Mouse (Mus musculus) heart, embryonic 12.5 days (tissue): ENCODE measurements at regions not wholly inside any gene's neighbourhood (a gene's known extent, or its start where the extent isn't known, plus 50 kb on each side); places are given as distances from the start of the nearest gene placed in this dataset.
A peak's percentile ranks its signal among the peaks of the same experiment; 100 is the strongest.

ENCODE experiments used
- ATAC-seq: fragments of 200-750 bp; cut with Nextera tagmentation; 2 replicates; pipeline ENCODE4 v1.8.0; 2017; ENCODE audit warnings: moderate TSS enrichment, moderate library complexity; ENCODE audit not compliant: insufficient number of reproducible peaks, low FRiP score
- H3K27ac ChIP-seq: fragments of 300-500 bp; sonication (generic); 2 replicates; pipeline ENCODE4 v1.5.1; 2016; ENCODE audit warnings: mild to moderate bottlenecking, moderate library complexity; ENCODE audit not compliant: poor library complexity, severe bottlenecking
- H3K27me3 ChIP-seq: fragments of 300-500 bp; sonication (generic); replicated peaks from 2 replicates; pipeline ENCODE4 v1.6.1; 2016; ENCODE audit warnings: mild to moderate bottlenecking, moderate library complexity
- H3K36me3 ChIP-seq: fragments of 300-500 bp; sonication (generic); 2 replicates; pipeline ENCODE4 v1.6.1; 2016; ENCODE audit warnings: mild to moderate bottlenecking, moderate library complexity
- H3K4me1 ChIP-seq: fragments of 300-500 bp; sonication (generic); replicated peaks from 2 replicates; pipeline ENCODE4 v1.6.1; 2016; ENCODE audit warnings: mild to moderate bottlenecking
- H3K4me2 ChIP-seq: fragments of 300-500 bp; sonication (generic); 2 replicates; pipeline ENCODE4 v1.6.1; 2016; ENCODE audit warnings: mild to moderate bottlenecking, moderate library complexity
- H3K4me3 ChIP-seq: fragments of 300-500 bp; sonication (generic); 2 replicates; pipeline ENCODE4 v1.5.1; 2016; ENCODE audit warnings: mild to moderate bottlenecking
- H3K9ac ChIP-seq: fragments of 300-500 bp; sonication (generic); 2 replicates; pipeline ENCODE4 v1.6.1; 2016; ENCODE audit warnings: mild to moderate bottlenecking, moderate library complexity
- H3K9me3 ChIP-seq: fragments of 300-500 bp; sonication (generic); replicated peaks from 2 replicates; pipeline ENCODE4 v1.6.1; 2016; ENCODE audit warnings: mild to moderate bottlenecking, moderate library complexity
- WGBS: fragments of 180-500 bp; shearing (Covaris S2); methylation state at CpG from one replicate; pipeline ENCODE4 v1.1.7; 2016; 5-methylcytosine and 5-hydroxymethylcytosine counted together

DNA sequence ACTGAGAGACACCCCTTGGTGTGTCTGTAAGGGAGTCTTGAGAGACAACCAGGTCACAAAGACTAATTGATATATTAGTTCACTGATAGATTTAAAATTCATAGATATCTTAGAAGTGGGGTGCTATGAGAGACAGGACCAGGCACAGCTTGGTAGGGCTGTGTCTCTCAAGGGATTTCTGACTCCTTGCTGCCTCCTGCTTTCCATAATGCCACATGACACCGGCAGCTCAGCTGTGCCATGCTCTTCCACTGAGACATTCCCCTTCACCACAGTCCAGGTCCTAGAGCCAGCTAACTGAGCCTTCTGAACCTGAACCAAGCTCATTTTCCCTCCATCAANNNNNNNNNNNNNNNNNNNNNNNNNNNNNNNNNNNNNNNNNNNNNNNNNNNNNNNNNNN lies 320.9 kb downstream of the Cdh26 start:
- H3K4me1 ChIP-seq: no peaks in the 10 kb centered on the region
- no peaks in the 10 kb centered on the region for H3K9me3 ChIP-seq
- no peaks in the 10 kb centered on the region for H3K36me3 ChIP-seq
- no peak overlapping the region for H3K9ac ChIP-seq
- H3K4me2 ChIP-seq: no peak overlapping the region
- no peaks in the 10 kb centered on the region for H3K27me3 ChIP-seq
- no peak for ATAC-seq
- no peak overlapping the region for H3K27ac ChIP-seq
- 69% methylated on average over 1 of the region's 1 CpGs for WGBS
- H3K4me3 ChIP-seq: no peak overlapping the region

DNA sequence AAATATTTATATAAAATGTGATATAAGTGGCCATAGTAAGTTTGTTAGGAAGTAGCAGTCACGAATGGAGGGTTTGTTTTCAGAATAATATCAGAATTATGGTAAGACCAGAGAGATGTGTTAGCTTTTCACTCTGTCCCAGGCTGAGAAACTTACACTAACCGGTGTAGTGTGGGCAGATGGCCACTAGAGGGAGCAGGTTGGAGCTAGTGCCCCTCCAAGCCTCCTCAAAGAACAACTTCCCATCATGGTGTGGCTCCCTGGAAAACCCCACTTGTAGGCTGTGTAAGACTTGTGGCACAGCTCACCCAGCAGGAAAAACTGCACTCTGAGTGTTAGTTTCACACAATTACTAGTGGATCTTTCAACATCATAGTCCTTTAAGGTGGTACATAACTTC lies 328.0 kb downstream of the Cdh26 start:
- Histone ChIP-seq H3K27ac (no peak overlapping the region), H3K4me1 (no peaks in the 10 kb centered on the region), H3K4me3 (no peak overlapping the region), H3K27me3 (no peaks in the 10 kb centered on the region), H3K9me3 (no peaks in the 10 kb centered on the region), H3K9ac (no peak overlapping the region), H3K36me3 (no peaks in the 10 kb centered on the region), H3K4me2 (no peak overlapping the region)
- ATAC-seq: no peak
- WGBS: 5% methylated on average over 2 of the region's 2 CpGs

DNA sequence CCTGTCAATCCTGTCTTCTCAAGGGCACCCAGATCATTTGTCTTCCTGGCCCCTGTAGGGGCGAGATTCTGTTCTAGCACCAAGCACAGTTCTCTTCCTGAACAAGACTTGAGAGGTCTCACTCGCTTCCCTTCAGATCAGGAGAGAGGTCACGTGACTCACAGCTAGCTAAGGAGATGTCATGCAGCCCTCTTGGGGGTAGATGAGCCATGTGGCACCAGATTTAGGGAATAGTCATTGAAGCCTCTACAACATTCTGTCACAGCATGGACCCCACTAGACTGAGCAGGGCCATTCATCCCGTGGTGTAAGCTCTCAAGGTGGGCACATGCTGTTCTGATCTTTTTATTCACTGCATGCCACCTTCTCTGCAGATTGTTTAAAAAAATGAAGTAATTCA lies 338.2 kb downstream of the Cdh26 start:
- H3K4me2 ChIP-seq: no peak overlapping the region
- no peak overlapping the region for H3K27ac ChIP-seq
- WGBS: 59% methylated on average over 4 of the region's 4 CpGs
- no peak overlapping the region for H3K4me3 ChIP-seq
- H3K9me3 ChIP-seq: no peaks in the 10 kb centered on the region
- ATAC-seq: no peak
- H3K4me1 ChIP-seq: peaks cover 4% of the 10 kb centered on the region; the same call in 1 of the 2 replicates
- no peaks in the 10 kb centered on the region for H3K36me3 ChIP-seq
- no peak overlapping the region for H3K9ac ChIP-seq
- no peaks in the 10 kb centered on the region for H3K27me3 ChIP-seq

DNA sequence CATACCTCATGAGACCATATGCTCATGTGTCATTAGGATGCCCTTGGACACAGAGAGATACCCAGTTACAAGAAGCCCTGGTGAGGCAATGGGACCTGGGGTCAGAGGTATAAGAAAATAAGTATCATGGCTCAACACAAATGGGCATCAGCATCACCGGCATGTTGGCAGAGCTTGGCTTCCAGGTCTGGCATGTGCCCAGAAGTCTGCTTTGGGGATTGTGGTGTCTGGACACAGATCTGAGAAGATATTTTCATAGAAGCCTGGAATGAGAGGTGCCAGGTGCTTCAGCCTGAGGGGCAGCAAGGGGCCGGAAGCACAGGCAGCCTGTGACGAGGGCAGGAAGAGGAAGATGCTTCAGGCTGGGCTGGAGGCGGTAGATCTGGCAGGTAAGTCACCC lies 338.7 kb downstream of the Cdh26 start:
- Histone ChIP-seq H3K27me3 (no peaks in the 10 kb centered on the region), H3K4me3 (no peak overlapping the region)
- no peak for ATAC-seq

GRCm38 (mm10) chr2:178771435-178771834 lies 341.1 kb downstream of the Cdh26 start:
- Histone ChIP-seq H3K4me3 (no peak overlapping the region), H3K27me3 (no peaks in the 10 kb centered on the region), H3K9ac (no peak overlapping the region), H3K4me1 (peaks cover 4% of the 10 kb centered on the region; the same call in 1 of the 2 replicates), H3K9me3 (no peaks in the 10 kb centered on the region), H3K36me3 (no peaks in the 10 kb centered on the region), H3K27ac (no peak overlapping the region), H3K4me2 (no peak overlapping the region)
- 43% methylated on average over 1 of the region's 1 CpGs for WGBS
- no peak for ATAC-seq

More for the DNA sequence above, 338.7 kb downstream of the Cdh26 start:
- no peak overlapping the region for H3K4me2 ChIP-seq
- no peaks in the 10 kb centered on the region for H3K36me3 ChIP-seq
- H3K4me1 ChIP-seq: peaks cover 4% of the 10 kb centered on the region; the same call in 1 of the 2 replicates
- H3K27ac ChIP-seq: no peak overlapping the region
- no peaks in the 10 kb centered on the region for H3K9me3 ChIP-seq
- H3K9ac ChIP-seq: no peak overlapping the region
- 79% methylated on average over 4 of the region's 4 CpGs for WGBS

GRCm38 (mm10) chr2:178771881-178772280 lies 341.6 kb downstream of the Cdh26 start:
- Histone ChIP-seq H3K4me2 (no peak overlapping the region), H3K27me3 (no peaks in the 10 kb centered on the region), H3K9me3 (no peaks in the 10 kb centered on the region), H3K27ac (no peak overlapping the region), H3K36me3 (no peaks in the 10 kb centered on the region), H3K9ac (no peak overlapping the region), H3K4me3 (no peak overlapping the region), H3K4me1 (peaks cover 4% of the 10 kb centered on the region; the same call in 1 of the 2 replicates)
- no peak for ATAC-seq
- 84% methylated on average over 3 of the region's 3 CpGs for WGBS

- Histone ChIP-seq H3K36me3 (no peaks in the 10 kb centered on the region), H3K9ac (no peak overlapping the region), H3K9me3 (peaks cover 7% of the 10 kb centered on the region; the same call in 1 of the 2 replicates), H3K4me3 (no peak overlapping the region), H3K27me3 (no peaks in the 10 kb centered on the region), H3K4me1 (peaks cover 16% of the 10 kb centered on the region), H3K4me2 (peak overlapping the region; percentile 1; the same call in 1 of the 2 replicates), H3K27ac (no peak overlapping the region)
- ATAC-seq: no peak
- 52% methylated on average over 25 of the region's 25 CpGs for WGBS
Observed at GRCm38 (mm10) chr2:178784822-178785589, 354.7 kb downstream of the Cdh26 start.

DNA sequence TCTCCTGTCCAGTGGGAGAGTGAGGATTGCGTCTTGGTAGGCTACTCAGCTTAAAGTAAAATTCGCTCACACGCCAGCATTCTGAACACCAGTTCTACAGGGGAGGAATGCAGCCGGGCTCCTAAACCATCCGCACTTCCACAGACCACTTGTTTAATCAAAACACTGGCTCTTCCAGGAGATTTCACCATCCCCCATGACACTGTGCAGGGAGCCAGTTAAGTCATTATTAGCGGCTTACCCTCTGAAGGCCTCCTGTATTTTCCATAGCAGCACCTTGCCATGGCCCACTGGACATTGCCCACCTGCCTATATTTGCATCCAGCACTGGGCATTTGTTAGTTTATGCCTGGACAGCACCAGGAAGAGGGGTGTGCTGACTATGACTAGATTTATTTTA lies 355.5 kb downstream of the Cdh26 start:
- Histone ChIP-seq H3K4me3 (no peak overlapping the region), H3K27ac (no peak overlapping the region), H3K4me1 (peaks cover 16% of the 10 kb centered on the region), H3K4me2 (peak overlapping the region; percentile 1; the same call in 1 of the 2 replicates), H3K36me3 (no peaks in the 10 kb centered on the region), H3K9ac (no peak overlapping the region), H3K27me3 (no peaks in the 10 kb centered on the region), H3K9me3 (peaks cover 7% of the 10 kb centered on the region; the same call in 1 of the 2 replicates)
- 0 out of 2 replicates have a peak, but pooled peaks have one; percentile 44 for ATAC-seq
- WGBS: 20% methylated on average over 6 of the region's 6 CpGs

GRCm38 (mm10) chr2:178795841-178796240 lies 365.5 kb downstream of the Cdh26 start:
- 59% methylated on average over 3 of the region's 3 CpGs for WGBS
- H3K4me1 ChIP-seq: no peaks in the 10 kb centered on the region
- H3K9me3 ChIP-seq: no peaks in the 10 kb centered on the region
- no peak overlapping the region for H3K4me3 ChIP-seq
- H3K4me2 ChIP-seq: no peak overlapping the region
- no peak for ATAC-seq
- no peak overlapping the region for H3K9ac ChIP-seq
- no peaks in the 10 kb centered on the region for H3K36me3 ChIP-seq
- no peak overlapping the region for H3K27ac ChIP-seq
- H3K27me3 ChIP-seq: no peaks in the 10 kb centered on the region

DNA sequence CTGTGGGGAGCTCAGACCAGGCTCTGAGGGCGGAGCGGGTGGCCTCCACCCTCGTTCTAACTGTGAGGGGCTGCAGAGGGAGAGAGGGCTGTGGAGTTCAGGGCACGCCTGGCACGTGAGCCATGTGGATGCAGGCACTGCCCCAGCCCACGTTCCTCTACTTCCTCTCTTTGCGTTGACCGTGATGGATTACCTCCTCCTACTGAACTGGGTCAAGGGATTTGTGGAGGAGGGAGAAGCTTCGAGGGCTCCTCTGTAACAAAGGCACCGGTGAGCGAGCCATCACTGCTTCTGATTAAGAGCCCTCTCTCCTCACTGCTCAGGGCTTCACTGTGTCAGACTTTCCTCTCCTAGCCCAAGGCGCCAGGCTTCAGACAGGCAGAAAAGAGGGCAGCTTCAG lies 371.1 kb downstream of the Cdh26 start:
- no peak overlapping the region for H3K27ac ChIP-seq
- H3K9ac ChIP-seq: no peak overlapping the region
- 54% methylated on average over 12 of the region's 12 CpGs for WGBS
- H3K27me3 ChIP-seq: no peaks in the 10 kb centered on the region
- no peak overlapping the region for H3K4me3 ChIP-seq
- H3K36me3 ChIP-seq: no peaks in the 10 kb centered on the region
- peaks cover 20% of the 10 kb centered on the region for H3K4me1 ChIP-seq
- no peaks in the 10 kb centered on the region for H3K9me3 ChIP-seq
- ATAC-seq: no peak
- no peak overlapping the region for H3K4me2 ChIP-seq

DNA sequence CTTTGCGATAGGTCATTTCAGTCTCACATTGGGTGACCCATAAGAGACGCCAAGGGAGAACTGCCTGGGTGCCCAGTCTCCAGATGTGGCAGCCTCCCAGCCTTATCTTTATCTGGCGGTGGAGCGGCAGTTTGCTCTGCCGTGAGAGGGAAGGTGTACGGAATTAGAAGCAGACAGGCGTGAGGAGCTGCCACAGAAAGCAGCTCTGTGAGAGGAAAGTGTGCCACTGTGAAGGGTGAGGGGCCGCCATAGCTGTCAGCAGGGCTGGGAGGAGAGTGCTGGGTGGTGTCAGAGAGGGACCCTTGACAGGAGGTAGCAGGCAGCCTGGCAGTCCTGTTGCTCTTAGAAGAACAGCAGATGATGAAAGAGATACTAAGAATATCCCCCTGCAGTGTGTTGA lies 375.0 kb downstream of the Cdh26 start:
- 16% methylated on average over 8 of the region's 8 CpGs for WGBS
- Histone ChIP-seq H3K4me2 (peak overlapping the region; percentile 28), H3K9ac (0 out of 2 replicates have a peak overlapping the region, but pooled peaks have one; percentile 4), H3K27me3 (no peaks in the 10 kb centered on the region), H3K9me3 (no peaks in the 10 kb centered on the region), H3K36me3 (no peaks in the 10 kb centered on the region), H3K27ac (peak overlapping the region; percentile 63), H3K4me1 (peaks cover 42% of the 10 kb centered on the region), H3K4me3 (no peak overlapping the region)
- peak; percentile 76 for ATAC-seq
